In the genomic region with DNA sequence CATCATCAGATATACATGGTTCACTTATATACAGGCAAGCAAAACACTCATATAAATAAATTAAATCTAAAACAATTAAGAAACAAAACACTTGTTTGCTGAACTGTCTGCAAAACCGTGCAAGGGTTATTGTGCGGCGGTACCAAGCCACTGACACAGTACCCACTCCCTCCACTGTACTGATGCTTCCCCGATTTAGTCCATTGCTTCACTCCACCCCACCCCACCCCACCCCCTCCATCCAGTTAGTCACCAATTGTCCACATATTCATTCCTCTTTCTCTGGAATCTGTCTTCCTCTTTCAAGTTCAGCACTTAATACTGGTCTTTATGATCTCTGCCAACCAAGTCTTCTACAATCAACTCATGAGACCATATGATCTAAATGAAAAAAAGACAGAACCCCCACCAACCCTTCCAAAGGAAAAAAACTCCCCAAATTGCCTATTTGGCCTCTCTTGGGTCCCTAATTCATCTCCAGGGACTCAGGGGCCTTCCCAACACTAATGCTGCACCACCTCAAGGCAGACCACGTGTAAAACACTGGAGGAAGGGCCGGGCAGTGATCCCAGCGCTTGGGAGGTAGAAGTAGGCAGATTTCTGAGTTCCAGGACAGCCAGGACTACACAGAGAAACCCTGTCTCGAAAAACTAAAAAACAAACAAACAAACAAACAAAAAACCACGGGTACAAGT, we compare ENCODE assay signal across 8 mouse cellular contexts. TPM values are rescaled to one million over a fixed set of nuclear protein-coding genes. Genes with fewer than 3 reads are reported as not detected.
DNase-seq lines count a peak whose midpoint lies in the region; ATAC-seq and TF ChIP-seq lines count a peak whose summit lies in the region.

No protein-coding gene starts in this region.

- no peak overlapping the region; the same call in 1 of the 2 replicates for H3K27ac ChIP-seq in left cerebral cortex, adult 2 months
- H3K27ac ChIP-seq in embryonic facial prominence, embryonic 15.5 days (replicated peaks) = no peak overlapping the region
- H3K27ac ChIP-seq in limb, embryonic 12.5 days = no peak overlapping the region
- no peak overlapping the region for H3K27ac ChIP-seq in neural tube, embryonic 14.5 days (ENCODE audit: low read depth, low read length)

- H3K4me3 ChIP-seq in left cerebral cortex, adult 2 months = peak overlapping the region; percentile 98
- H3K4me3 ChIP-seq in embryonic facial prominence, embryonic 15.5 days (replicated peaks) = peak overlapping the region; percentile 86
- H3K4me3 ChIP-seq in limb, embryonic 12.5 days (replicated peaks) = peak overlapping the region; percentile 93
- H3K4me3 ChIP-seq in neural tube, embryonic 14.5 days (ENCODE audit: low read depth, low read length) = peak overlapping the region; percentile 67; the same call in 1 of the 2 replicates

- H3K9me3 ChIP-seq in embryonic facial prominence, embryonic 15.5 days (replicated peaks) = no peaks in the 10 kb centered on the region
- no peaks in the 10 kb centered on the region for H3K9me3 ChIP-seq in limb, embryonic 12.5 days
- H3K9me3 ChIP-seq in neural tube, embryonic 14.5 days (ENCODE audit: control insufficient read depth, low read length) = no peaks in the 10 kb centered on the region

- intact Hi-C loops in left cerebral cortex, adult 2 months (cut with DNase I) = loop anchor here (10.0 kb wide), 1 partner anchor 316 kb away; a partner anchor contains a TSS

- DNase-seq in left cerebral cortex, adult 2 months (ENCODE audit: extremely low spot score in 1 of 2, low spot score in 2 of 2) = no peak
- DNase-seq in left cerebral cortex, adult 11 months (ENCODE audit: low spot score) = no peak
- no peak for DNase-seq in right cerebral cortex, adult 2 months (ENCODE audit: low spot score in 2 of 2)
- no peak for DNase-seq in gastrocnemius, adult 8-10 months (ENCODE audit: low spot score in 2 of 2)
- DNase-seq in layer of hippocampus, postnatal 14 days (ENCODE audit: low spot score in 2 of 2) = no peak

- no peaks in the 10 kb centered on the region for H3K36me3 ChIP-seq in embryonic facial prominence, embryonic 15.5 days
- no peaks in the 10 kb centered on the region; the same call in 1 of the 2 replicates for H3K36me3 ChIP-seq in limb, embryonic 12.5 days
- no peaks in the 10 kb centered on the region for H3K36me3 ChIP-seq in neural tube, embryonic 14.5 days (ENCODE audit: control insufficient read depth, insufficient read depth, low read length)

- peak overlapping the region; percentile 89; the same call in 1 of the 2 replicates for H3K9ac ChIP-seq in embryonic facial prominence, embryonic 15.5 days
- H3K9ac ChIP-seq in limb, embryonic 12.5 days (replicated peaks) = peak overlapping the region; percentile 94
- peak overlapping the region; percentile 79; the same call in 1 of the 2 replicates for H3K9ac ChIP-seq in neural tube, embryonic 14.5 days (replicated peaks; ENCODE audit: low read depth, low read length)

- H3K27me3 ChIP-seq in embryonic facial prominence, embryonic 15.5 days = no peaks in the 10 kb centered on the region
- no peaks in the 10 kb centered on the region for H3K27me3 ChIP-seq in limb, embryonic 12.5 days
- H3K27me3 ChIP-seq in neural tube, embryonic 14.5 days (ENCODE audit: control insufficient read depth, insufficient read depth, low read length) = no peaks in the 10 kb centered on the region

- no peak for TF ChIP-seq CTCF in left cerebral cortex, adult 2 months (IDR thresholded peaks at IDR 0.05)

- no peak for ATAC-seq in embryonic facial prominence, embryonic 15.5 days (ENCODE audit: insufficient number of reproducible peaks, low FRiP score, low TSS enrichment, low read depth)
- ATAC-seq in limb, embryonic 12.5 days (ENCODE audit: insufficient number of reproducible peaks, insufficient read depth, low FRiP score, low TSS enrichment, low read depth) = no peak
- no peak for ATAC-seq in neural tube, embryonic 14.5 days (ENCODE audit: low read depth)

- WGBS in embryonic facial prominence, embryonic 15.5 days = 68% methylated on average over 9 of the region's 9 CpGs
- 69% methylated on average over 9 of the region's 9 CpGs for WGBS in limb, embryonic 12.5 days
- 73% methylated on average over 9 of the region's 9 CpGs for WGBS in neural tube, embryonic 14.5 days

- peak overlapping the region; percentile 67 for H3K4me2 ChIP-seq in embryonic facial prominence, embryonic 15.5 days (replicated peaks)
- H3K4me2 ChIP-seq in limb, embryonic 12.5 days = peak overlapping the region; percentile 90
- H3K4me2 ChIP-seq in neural tube, embryonic 14.5 days (ENCODE audit: low read depth, low read length) = peak overlapping the region; percentile 97

- H3K4me1 ChIP-seq in embryonic facial prominence, embryonic 15.5 days = peaks cover 15% of the 10 kb centered on the region
- H3K4me1 ChIP-seq in limb, embryonic 12.5 days (replicated peaks) = peaks cover 13% of the 10 kb centered on the region
- peaks cover 13% of the 10 kb centered on the region for H3K4me1 ChIP-seq in neural tube, embryonic 14.5 days (ENCODE audit: control insufficient read depth, insufficient read depth, low read length)

RNA-seq across cellular contexts. Expression of a gene that starts 11.4 kb away (rescaled TPM):
- total RNA-seq in left cerebral cortex, adult 2 months (2021) = 10 to 100 TPM; 76.9 to 83.4 TPM
- 45.9 and 54.6 TPM in 2 replicates for polyA plus RNA-seq in embryonic facial prominence, embryonic 15.5 days (2015; fragmentation: Nextera tagmentation; extraction: Ambion mirVana)
- 43.2 and 44.2 TPM in 2 replicates for polyA plus RNA-seq in limb, embryonic 12.5 days (2016; fragmentation: Nextera tagmentation; extraction: Ambion mirVana)
- 46.9 and 51.0 TPM in 2 replicates for polyA plus RNA-seq in neural tube, embryonic 14.5 days (2014; fragmentation: Nextera tagmentation; extraction: Ambion mirVana)
- 10 to 100 TPM; 11.7 to 16.7 (median 14.4) TPM for total RNA-seq in gastrocnemius, adult 8-10 months (2022)
- total RNA-seq in layer of hippocampus, postnatal 14 days (2021) = 10 to 100 TPM; 65.4 to 80.2 TPM

RNA-seq across cellular contexts. Expression of a gene that starts 38.2 kb away (rescaled TPM):
- total RNA-seq in left cerebral cortex, adult 2 months (2021) = 10 to 100 TPM; 84.9 to 86.0 TPM
- polyA plus RNA-seq in embryonic facial prominence, embryonic 15.5 days (2015; fragmentation: Nextera tagmentation; extraction: Ambion mirVana) = 91.5 and 93.4 TPM in 2 replicates
- polyA plus RNA-seq in limb, embryonic 12.5 days (2016; fragmentation: Nextera tagmentation; extraction: Ambion mirVana) = 87.7 and 88.5 TPM in 2 replicates
- polyA plus RNA-seq in neural tube, embryonic 14.5 days (2014; fragmentation: Nextera tagmentation; extraction: Ambion mirVana) = 90.9 and 98.9 TPM in 2 replicates
- 10 to 100 TPM; 20.1 to 30.6 (median 25.4) TPM for total RNA-seq in gastrocnemius, adult 8-10 months (2022)
- total RNA-seq in layer of hippocampus, postnatal 14 days (2021) = 100 to 1,000 TPM in 1 of 2 experiments, 10 to 100 TPM in 1; 91.8 to 108 TPM
